Mouse (Mus musculus): ENCODE results near the gene Ankrd9.

Gene Ankrd9

DNA sequence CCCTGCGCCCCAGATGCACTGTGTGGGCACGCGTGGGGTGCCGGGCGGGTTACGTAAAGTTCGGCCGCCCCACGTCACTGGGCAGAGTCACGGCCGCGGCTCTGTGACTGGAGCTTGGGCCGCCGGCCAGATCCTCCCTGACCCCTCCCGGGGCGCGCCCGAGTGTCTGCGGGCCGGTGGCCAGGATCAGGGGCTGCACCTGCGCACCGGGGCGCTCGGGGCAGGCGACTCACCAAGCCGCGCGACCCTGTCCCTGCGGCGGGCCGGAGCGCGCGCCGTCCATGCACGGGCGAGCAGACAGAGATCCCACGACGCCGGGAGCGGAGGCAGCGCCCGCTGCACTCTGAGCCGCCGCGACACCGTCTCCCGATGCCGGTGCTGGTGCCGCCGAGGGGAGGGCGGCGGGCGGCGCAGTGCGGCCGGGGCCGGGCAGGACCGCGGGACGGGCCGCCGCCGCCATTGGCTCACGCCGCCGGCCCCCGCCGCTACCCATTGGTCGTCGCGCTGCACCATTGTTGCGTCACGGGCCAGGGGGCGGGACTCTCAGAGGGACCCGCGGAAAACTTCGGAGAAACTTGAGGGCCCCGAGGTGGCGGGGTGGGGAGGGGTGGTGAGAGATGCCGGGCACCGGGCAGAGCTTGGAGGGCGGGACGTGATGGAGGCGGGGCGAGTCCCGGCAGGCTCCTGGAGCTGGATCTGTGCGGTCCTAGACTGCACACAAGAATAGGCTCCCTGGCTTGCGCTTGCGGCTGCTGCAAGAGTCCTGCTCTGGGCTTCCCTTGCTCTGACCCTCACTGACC lies at the start of gene Ankrd9:
Gene Ankrd9 (minus strand): TSS at position 434 of the 800 bp plus-strand sequence.
- DNase-seq (ENCODE audit: extremely low spot score, low read depth, low spot score) = peak; percentile 73

DNA sequence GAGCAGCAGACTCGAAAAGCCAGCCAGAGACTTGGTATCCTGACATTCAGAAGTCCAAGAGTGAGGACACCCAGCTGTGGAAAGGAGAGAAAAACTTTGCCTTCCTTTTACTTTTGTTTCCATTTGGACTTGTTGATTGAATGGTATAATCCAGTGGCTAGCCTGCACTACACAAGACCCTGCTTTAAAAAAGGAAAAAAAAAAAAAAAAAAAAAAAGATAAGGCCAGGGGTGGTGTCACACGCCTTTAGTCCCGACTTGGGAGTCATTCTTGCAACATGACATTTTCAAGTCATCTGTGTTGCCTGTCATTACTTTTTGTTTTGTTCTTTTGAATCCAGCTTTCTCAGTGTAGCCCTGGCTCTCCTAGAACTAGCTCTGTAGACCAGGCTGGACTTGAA lies 42.7 kb upstream of the Ankrd9 start:
- DNase-seq (ENCODE audit: extremely low spot score, low read depth, low spot score) = no peak

DNA sequence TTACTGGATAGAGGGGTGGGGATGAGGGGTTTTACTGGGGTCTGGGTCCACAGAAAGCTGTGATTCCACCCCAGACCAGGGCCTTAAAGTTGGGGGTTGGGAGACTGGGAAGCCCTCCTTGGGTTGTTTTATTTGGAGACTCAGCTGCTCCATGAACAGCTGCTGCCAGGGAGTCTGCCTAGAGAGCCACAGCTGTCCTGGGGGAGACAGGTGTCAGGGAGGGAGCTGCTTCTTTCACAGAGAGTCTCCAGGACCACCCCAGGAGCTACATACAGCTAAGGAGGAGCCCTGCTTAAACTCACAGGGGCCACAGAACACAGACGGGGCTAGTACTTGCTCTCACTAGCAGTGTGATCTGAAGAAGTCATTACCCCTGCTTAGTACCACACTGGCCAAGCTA lies 42.3 kb upstream of the Ankrd9 start:
- DNase-seq (ENCODE audit: extremely low spot score, low read depth, low spot score) = no peak

DNA sequence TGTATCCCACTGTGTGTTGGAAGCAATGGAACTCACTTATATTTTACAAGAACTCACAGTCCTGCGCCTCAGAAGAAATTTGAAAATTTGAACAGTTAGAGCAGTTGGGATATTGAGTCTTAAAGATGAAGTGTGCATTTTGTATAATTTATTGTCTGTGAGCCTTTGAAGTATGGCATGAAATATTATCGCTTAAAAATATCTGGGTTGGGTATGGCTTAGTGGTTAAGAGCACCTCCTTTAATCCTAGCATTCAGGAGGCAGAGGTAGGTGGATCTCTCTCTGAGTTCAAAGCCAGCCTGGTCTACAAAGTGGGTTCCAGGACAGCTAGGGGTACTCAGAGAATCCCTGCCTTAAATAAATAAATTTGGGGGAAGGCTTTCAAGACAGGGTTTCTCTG lies 40.2 kb upstream of the Ankrd9 start:
- DNase-seq (ENCODE audit: extremely low spot score, low read depth, low spot score) = no peak

DNA sequence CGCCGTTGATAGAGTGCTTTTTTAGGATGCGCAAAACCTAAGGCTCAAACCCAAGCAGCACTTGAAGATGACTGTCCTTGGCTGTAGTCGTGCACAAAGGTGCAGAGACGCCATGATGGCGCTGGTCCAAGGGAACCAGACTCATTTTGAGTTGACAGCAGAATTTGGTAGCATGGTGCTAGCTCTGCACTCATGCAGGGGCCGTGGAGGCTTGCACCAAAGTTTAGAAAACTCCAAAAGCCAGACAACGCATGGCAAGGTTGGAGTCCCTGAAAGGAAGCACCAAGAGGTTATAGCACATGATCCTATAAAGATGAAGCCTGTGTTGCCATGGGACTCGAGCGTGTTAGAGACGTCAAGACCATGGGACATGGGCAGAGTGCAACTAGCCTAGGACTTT lies 39.2 kb upstream of the Ankrd9 start:
- no peak for DNase-seq (ENCODE audit: extremely low spot score, low read depth, low spot score)

DNA sequence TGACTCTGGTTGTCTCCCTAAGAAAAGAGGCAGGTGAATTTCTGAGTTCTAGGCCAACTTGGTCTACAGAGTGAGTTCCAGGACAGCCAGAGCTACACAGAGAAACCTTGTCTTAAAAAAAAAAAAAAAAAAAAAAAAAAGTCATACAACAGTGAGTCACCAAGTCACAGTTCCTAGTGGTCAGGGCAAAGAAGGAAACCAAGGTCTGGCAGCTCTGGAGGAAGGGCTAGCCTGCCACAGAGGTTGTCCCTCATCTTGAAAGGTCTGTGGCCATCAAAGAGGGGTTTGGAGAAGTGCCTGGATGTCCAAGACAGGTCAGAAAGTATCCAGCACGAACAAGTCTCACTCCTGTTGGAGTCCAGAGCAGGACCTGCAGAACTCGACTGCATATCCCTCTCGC lies 38.0 kb upstream of the Ankrd9 start:
- DNase-seq (ENCODE audit: extremely low spot score, low read depth, low spot score) = no peak

DNA sequence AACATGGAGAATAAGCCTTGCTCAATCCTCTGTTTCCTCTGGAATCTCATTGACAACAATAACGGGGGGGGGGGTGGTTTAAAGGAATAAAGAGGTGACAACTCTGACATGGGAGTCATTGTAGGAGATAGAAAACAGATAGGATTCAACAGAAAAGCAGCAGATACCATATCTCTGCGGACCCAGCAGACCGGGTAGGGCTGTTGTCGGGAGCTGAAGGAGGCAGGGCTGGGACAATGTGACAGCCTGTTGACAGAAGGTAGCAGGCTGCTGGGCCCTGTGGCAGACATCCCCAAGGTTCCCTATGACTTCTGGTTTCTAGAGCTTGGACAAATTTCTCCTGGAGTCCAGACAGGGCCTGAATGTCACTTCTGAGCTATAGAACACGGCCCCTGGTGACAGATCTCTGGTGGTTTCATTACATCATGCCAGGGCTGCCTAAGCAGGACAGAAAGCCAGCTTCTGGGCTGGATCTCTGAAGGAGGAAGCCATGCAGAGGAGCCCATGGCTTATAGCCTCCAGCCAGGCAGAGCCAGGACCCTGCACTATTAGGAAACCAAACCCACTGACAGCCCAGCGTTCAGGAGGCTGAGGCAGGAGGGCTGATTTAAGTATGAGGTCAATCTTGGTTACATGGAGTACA lies 30.9 kb upstream of the Ankrd9 start:
- no peak for DNase-seq (ENCODE audit: extremely low spot score, low read depth, low spot score)

DNA sequence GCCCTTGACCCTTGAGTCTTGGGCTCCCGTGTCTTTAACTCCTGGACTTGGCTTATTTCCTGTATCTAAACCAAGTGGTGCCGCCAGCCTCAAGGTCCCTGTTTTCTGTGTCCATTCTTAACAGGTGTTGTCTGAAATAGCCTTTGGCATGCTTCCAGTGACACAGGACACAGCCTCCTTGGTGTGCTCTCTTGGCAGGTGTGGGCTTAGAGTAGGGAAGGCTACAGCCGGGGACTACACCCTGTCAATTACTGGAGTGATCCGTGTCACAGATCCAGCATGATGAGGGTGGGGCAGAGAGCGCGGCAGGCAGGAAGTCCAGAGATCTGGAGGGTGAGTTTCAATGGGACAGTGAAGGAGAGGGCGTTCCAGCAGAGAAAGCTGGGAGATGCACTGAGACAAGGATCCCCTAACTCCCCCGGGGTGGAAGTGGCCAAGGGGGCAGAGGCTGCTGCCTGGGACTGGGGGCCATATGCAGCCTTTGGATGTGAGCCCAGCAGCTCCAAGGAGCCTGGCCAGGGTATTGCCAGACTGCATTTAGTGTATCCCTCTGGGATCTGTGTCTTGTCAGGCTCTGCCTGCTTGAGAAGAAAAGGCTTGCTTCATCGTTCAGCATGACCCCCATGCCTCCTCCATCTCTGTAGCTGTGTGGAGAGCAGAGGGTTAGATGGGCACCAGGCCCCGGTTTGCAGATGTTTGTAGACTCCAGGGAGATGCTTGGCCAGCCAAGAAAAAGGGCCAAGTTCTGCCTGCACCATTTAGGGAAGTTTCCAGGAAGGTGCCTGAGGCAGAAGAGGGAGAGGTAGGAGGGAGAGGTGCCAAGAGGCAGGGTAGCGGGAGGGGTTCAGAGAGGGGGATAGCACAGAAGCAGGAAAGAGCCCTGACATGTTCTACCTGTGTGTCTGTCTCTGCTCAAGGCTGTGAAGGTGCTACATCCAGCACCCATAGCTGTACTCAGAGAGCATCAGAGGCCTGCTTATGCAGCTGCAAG lies 30.0 kb upstream of the Ankrd9 start:
- no peak for DNase-seq (ENCODE audit: extremely low spot score, low read depth, low spot score)

DNA sequence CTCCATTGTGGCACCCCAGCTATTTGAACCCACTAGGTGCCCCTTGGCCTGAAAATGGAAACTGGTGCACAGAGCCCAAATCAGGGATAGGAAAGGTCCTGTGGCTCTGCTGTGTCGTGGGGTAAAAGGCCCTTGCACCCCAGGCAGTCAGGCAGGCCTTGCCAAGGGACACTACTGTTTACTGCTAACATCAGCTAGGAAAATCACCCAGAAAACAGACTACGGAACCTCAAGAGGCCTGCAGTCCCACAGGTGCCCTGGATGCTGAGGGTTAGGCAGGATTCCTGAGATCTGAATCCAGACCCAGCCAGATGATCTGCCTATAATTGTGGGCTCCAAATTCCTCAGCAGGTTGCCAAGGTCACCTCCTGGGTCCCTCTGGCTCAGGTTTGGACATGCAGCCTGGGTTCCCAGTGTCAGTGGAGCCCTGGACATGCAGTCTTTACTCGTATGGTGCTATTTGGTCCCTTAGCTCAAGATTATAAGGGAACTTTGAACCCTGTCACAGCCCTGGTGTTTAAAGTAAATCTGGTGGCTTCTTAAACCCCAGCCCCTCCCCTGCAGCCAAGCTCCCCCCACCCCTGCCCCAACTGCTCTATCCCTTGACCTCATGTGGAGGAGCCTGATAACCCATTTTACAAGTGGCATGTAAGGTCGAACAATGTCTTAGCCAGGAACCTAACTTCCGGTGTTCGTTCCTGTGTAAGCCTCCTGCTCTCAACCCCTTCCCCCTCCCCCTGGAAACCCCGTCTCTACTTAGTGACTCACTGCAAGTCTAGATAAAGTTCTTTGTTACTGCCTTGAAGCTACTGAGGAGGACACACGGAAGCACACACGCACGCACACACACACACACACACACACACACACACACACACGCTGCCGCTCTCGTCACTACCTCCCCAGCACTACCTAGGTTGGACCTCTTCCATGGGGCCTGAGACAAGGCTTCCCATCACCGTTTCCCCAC lies 28.6 kb upstream of the Ankrd9 start:
- DNase-seq (ENCODE audit: extremely low spot score, low read depth, low spot score) = no peak

DNA sequence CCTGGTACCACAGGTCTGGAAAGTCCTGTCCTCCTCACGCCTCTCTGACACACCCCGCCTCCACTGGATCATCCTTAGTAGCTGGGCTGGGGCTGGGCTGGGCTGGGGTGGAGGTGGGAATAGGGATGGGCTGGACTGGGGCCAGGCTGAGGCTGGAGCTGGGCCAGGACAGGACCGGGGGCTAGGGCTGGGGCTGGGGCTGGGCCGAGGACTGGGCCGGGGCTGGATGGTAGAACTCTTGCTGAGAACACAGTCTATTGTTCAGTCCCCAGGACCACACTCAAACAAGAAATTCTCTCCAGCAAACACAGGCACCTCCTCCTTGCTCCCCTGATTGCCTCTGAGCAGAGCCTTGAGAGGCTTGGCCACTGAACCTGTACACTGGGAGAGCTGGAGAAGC lies 27.5 kb upstream of the Ankrd9 start:
- no peak for DNase-seq (ENCODE audit: extremely low spot score, low read depth, low spot score)

DNA sequence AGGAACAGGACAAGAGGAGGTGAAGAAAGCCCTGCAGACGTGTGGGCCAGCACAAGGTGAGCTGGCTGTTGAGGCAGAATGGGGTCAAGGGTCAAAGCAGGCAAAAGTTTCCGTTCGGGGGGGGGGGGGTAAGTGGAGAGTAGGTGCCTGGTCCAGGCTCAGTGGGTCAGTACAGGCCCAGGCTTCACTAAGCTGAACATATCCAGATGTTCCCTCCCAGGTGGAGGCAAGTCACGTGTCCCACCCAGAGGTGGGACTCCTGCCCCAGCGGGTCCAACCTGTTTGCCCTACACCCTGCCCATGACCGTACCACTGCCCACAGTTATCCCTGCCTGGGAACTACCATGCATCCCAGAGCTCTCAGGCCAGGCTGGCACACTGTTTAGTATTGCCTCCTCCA lies 27.0 kb upstream of the Ankrd9 start:
- no peak for DNase-seq (ENCODE audit: extremely low spot score, low read depth, low spot score)

DNA sequence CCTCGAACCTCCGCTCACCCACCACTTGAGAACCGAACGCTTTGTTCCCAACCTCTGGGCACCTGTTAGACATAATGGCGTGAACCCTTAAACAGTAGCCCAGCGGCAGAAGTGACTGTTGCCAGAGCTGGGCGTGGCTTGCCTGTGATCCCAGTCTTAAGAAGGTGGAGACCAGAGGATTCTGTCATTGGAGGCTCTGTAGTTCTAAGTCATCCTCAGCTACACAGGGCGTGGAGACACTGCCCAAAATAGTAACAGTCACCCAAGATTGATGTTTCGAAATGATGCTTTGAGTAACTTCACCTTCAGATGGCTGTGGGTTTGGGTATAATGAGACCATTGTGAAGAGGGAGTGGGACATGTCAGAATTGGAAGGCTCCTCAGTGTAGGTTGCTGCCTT lies 25.3 kb upstream of the Ankrd9 start:
- DNase-seq (ENCODE audit: extremely low spot score, low read depth, low spot score) = no peak

DNA sequence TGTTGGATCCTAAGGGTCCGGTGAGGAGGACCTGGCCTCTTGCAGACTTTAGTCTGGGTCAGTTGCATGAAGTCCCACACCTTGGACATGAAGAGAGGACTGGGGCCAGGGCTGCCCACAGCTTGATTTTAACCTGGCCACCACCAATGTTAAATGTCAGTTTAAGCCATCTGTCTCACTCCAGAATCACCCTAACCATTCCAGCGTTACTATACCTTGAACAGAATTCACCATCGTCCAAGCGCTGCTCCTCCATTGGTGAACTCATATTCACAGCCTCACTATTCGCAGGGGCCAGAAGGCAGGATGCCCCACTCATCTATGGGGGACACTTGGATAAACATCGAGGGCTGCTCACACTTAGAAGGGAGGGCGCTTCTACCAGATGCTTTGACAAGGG lies 22.1 kb upstream of the Ankrd9 start:
- no peak for DNase-seq (ENCODE audit: extremely low spot score, low read depth, low spot score)

DNA sequence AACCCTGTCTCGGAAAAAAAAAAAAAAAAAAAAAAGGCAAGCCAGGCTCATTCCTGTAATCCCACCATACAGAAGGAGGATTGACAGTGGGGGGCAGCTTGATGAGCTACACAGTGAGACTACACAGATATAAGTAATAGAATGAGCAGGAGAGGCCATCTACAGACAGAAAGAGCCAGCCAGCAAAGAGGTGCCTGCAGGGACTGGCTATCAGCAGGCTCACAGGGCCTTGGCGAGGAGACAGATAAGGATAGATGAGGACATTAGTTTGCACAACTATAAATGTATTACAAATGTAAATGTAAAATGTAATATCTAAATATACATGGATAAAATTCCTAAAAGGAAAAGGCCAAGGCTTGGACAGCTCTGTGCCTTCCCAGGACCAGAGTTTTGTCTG lies 21.0 kb upstream of the Ankrd9 start:
- DNase-seq (ENCODE audit: extremely low spot score, low read depth, low spot score) = no peak

DNA sequence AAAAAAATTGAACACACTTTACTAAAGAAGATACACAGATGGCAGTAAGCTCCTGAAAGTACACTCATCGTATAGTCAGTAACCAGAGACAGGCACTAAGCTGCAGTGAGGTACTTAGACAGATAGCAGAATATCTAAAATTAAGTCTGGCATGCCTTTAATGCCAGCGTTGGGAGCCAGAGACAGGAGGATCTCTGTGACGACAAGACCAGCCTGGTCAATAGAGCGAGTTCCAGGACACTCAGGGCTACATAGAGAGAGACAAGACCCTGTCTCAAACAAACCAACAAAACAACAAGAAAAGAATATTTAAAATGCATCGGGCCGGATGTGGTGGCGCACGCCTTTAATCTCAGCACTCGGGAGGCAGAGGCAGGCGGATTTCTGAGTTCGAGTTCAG lies 19.3 kb upstream of the Ankrd9 start:
- no peak for DNase-seq (ENCODE audit: extremely low spot score, low read depth, low spot score)

DNA sequence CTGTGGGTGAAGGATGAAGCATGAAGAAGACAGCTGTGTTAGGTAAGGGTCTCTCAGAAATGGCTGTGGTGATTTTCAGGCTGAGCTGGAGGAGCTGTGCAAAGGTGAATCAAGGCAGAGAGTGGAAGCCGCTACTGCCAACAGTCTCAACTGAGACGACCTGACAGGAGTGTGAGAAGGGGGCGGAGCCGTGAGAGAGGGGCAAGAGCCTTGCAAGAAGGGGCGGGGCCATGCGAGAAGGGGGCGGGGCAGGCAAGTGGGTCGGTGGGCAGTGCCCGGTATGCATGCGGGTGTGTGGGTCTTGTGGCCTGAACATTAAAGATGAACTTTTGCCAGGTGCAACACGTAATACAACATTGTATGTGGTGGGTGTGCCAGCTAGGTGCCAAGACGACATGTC lies 15.8 kb upstream of the Ankrd9 start:
- DNase-seq (ENCODE audit: extremely low spot score, low read depth, low spot score) = no peak

DNA sequence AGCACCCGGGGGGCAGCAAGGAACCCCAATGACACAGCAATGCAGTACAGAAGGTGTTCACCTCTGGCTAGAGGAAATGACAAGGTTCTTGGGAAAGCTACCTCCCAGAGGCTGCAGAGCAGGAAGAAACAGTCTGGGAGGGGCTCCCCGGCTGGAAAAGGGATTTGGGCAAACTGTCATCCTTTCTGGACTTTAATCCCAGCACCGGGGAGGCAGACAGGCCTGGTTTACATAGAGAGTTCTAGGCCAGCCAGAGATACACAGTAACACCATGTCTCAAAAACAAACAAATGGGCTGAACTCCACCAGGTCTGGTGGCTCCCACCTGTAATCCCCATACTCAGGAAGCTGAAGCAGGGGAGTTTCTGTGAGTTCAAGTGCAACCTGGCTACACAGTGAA lies 14.4 kb upstream of the Ankrd9 start:
- DNase-seq (ENCODE audit: extremely low spot score, low read depth, low spot score) = no peak

DNA sequence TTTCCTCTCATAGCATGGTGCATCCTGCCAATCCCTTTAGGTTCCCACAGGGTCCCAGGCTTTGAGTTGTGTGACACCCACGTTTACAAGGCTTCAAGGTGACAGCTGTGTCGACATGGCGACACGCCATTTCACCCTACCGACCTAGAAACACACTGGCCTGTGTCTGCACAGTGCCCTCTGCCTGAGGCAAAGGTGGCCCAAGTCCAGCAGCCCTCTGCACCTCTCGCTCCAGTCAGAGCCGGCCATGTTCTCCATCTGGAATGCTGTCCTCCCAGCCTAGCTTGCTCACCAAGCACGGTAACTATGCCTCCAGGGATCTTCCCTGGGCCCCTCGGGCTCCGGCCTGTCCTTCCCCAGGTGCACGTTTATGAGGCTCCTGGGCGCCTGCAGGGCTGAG lies 13.9 kb upstream of the Ankrd9 start:
- no peak for DNase-seq (ENCODE audit: extremely low spot score, low read depth, low spot score)

DNA sequence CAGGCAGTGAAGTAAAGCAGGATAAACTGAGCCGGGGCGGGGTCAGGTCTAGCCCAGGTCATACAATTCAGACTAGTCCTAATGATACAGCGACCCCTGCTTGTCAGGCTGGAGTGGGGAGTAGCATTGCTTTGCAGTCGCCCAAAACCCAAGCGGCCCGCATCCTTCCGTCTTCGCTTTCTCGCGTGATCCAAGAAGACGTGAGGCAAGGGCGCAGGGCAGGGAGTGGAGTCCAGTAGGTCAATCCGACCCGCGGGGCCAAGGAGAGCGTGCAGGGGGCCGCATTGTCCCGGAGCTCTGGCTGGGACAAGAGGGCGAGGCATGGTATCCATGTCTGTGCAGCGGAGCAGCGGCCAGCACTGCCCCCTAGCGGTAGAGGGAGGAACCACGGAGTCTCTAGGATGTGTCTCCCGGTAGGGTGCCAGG lies 13.3 kb upstream of the Ankrd9 start:
- peak; percentile 41 for DNase-seq (ENCODE audit: extremely low spot score, low read depth, low spot score)

DNA sequence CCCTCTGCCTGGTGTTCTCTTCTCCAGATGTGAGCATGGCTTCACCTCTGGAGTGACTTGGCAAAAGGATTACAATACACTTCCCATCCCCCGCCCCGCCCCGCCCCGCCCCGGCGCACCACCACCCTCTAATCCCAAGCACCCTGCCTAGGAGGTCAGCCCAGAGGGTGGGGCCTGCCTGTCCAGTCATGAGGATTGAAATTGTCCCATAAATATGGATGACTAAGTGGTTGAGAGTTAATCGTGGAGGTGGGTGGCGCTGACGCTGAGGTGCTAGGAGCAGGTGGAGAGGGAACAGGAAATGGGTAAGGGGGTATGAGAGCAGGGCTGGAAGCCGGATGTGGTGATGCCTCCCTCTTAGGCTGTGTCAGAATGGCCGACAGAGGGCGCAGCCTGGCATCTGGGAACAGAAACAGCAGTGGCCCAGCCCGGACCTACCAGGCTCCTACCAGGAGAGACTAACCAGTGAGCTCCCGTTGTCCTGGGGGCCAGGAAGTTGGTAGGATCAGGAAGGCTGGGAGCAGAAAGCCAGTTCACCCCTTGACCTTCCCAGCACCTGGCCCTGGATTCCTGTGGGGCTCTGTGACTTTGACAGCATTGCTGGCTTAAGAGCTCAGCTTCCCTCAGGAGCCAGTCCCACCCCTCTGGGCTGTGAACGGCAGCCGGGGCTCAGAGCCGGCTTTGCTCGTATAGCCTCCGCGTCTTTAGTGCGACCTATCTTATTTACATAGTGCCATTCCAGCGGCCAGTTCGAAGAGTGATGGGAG lies 12.7 kb upstream of the Ankrd9 start:
- DNase-seq (ENCODE audit: extremely low spot score, low read depth, low spot score) = peak; percentile 68
